Mouse (Mus musculus) heart, embryonic 14.5 days (tissue): ENCODE results near the gene Galns. TPM values are rescaled to one million over a fixed set of nuclear protein-coding genes. Genes with fewer than 3 reads are reported as not detected.

ENCODE experiments used
- ATAC-seq: fragments of 200-750 bp; cut with Nextera tagmentation; 2 replicates; pipeline ENCODE4 v1.8.0; 2017; ENCODE audit warnings: low read depth, moderate TSS enrichment; ENCODE audit not compliant: insufficient number of reproducible peaks, insufficient read depth, low FRiP score
- H3K27ac ChIP-seq, 2 experiments: fragments of 200-500 bp in 1 of 2; fragments of 300-500 bp in 1 of 2; sonication (generic) in 1 of 2; replicated peaks in 1 of 2; 2 replicates each; pipeline ENCODE4 v1.5.1; 2012 to 2014; ENCODE audit warnings: low read depth in 2 of 2, low read length in 2 of 2, control low read depth in 1 of 2, mild to moderate bottlenecking in 1 of 2, mixed read lengths in 1 of 2; ENCODE audit not compliant: control insufficient read depth in 1 of 2, insufficient read depth in 1 of 2
- H3K27me3 ChIP-seq: fragments of 300-500 bp; sonication (generic); 2 replicates; pipeline ENCODE4 v1.6.1; 2014; ENCODE audit warnings: mild to moderate bottlenecking, low read length, control low read depth; ENCODE audit not compliant: control insufficient read depth, insufficient read depth
- H3K36me3 ChIP-seq: fragments of 300-500 bp; sonication (generic); 2 replicates; pipeline ENCODE4 v1.6.1; 2014; ENCODE audit warnings: mild to moderate bottlenecking, control low read depth, low read length, mixed read lengths; ENCODE audit not compliant: control insufficient read depth, insufficient read depth
- H3K4me1 ChIP-seq, 2 experiments: fragments of 200-500 bp in 1 of 2; fragments of 300-500 bp in 1 of 2; sonication (generic) in 1 of 2; 2 replicates each; pipeline ENCODE4 v1.6.1; 2012 to 2014; ENCODE audit warnings: low read length in 2 of 2, control low read depth in 1 of 2, mixed read lengths in 1 of 2; ENCODE audit not compliant: control insufficient read depth in 2 of 2, insufficient read depth in 2 of 2
- H3K4me2 ChIP-seq: fragments of 300-500 bp; sonication (generic); 2 replicates; pipeline ENCODE4 v1.6.1; 2014; ENCODE audit warnings: mild to moderate bottlenecking, low read length
- H3K4me3 ChIP-seq, 2 experiments: fragments of 200-500 bp in 1 of 2; fragments of 300-500 bp in 1 of 2; sonication (generic) in 1 of 2; 2 replicates each; pipeline ENCODE4 v1.5.1; 2012 to 2014; ENCODE audit warnings: low read length in 2 of 2, mild to moderate bottlenecking in 2 of 2, control low read depth in 1 of 2, low read depth in 1 of 2, moderate library complexity in 1 of 2; ENCODE audit not compliant: control insufficient read depth in 1 of 2, insufficient read depth in 1 of 2
- H3K9ac ChIP-seq: fragments of 300-500 bp; sonication (generic); 2 replicates; pipeline ENCODE4 v1.6.1; 2014; ENCODE audit warnings: mild to moderate bottlenecking, low read length
- H3K9me3 ChIP-seq: fragments of 300-500 bp; sonication (generic); 2 replicates; pipeline ENCODE4 v1.6.1; 2016; ENCODE audit warnings: low read length, control low read depth; ENCODE audit not compliant: control insufficient read depth
- WGBS: fragments of 180-500 bp; shearing (Covaris S2); extraction: QIAGEN DNeasy Blood & Tissue Kit; methylation state at CpG from one replicate; pipeline ENCODE4 v1.1.7; 2014; 5-methylcytosine and 5-hydroxymethylcytosine counted together
- polyA plus RNA-seq: library from polyadenylated mRNA; unstranded; fragments of >200 nt; fragmentation: Nextera tagmentation; extraction: Ambion mirVana; gene quantifications from 2 replicates; pipeline ENCODE4 v1.2.1, GENCODE M21; 2014

Galns gene
- polyA plus RNA-seq, 1 experiment from 2014 or later = 11.2 TPM

DNA sequence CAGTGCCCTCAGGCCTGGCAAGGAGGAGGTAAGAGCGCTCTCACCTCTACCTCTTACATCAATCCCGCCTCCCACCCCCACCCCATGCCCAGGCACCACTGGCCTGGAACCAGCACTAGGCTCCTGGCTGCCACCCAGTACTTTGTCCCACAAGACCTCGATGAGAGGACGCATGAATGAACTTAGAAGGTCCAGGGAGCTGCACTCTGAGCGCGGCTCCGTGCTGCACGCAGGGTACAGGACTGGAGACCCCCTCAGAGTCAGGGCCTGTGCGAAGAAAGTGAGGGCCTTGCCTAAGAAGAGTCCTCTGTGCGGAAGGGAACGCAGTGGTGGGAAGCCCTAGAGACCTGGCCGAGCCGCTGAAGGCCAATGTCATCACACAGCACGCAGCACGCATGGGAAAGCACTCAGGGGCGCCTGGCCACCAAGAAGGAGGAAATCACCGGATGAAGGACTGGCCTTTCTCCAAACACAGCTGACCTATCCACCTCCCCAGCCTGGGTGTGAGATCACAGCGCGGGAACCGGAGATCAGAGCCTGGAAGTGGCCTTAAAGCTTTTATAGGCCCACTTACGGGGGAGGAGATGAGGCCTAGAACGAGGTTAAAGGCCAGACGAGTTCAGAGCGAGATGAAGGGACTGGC, 64.3 kb downstream of the Galns start:
- 0 out of 4 replicates have a peak overlapping the region, but pooled peaks of 1 of the 2 experiments have one; percentile 1 for H3K4me3 ChIP-seq
- no peaks in the 10 kb centered on the region for H3K27me3 ChIP-seq
- H3K27ac ChIP-seq = peak overlapping the region; percentile 68 to 69
- H3K36me3 ChIP-seq = no peaks in the 10 kb centered on the region
- H3K9me3 ChIP-seq = no peaks in the 10 kb centered on the region
- ATAC-seq = no peak
- H3K4me2 ChIP-seq = peak overlapping the region; percentile 92
- H3K4me1 ChIP-seq = peaks cover 32 to 46% of the 10 kb centered on the region in 2 experiments
- WGBS = 47% methylated on average over 24 of the region's 24 CpGs
- peak overlapping the region; percentile 47; the same call in 1 of the 2 replicates for H3K9ac ChIP-seq

DNA sequence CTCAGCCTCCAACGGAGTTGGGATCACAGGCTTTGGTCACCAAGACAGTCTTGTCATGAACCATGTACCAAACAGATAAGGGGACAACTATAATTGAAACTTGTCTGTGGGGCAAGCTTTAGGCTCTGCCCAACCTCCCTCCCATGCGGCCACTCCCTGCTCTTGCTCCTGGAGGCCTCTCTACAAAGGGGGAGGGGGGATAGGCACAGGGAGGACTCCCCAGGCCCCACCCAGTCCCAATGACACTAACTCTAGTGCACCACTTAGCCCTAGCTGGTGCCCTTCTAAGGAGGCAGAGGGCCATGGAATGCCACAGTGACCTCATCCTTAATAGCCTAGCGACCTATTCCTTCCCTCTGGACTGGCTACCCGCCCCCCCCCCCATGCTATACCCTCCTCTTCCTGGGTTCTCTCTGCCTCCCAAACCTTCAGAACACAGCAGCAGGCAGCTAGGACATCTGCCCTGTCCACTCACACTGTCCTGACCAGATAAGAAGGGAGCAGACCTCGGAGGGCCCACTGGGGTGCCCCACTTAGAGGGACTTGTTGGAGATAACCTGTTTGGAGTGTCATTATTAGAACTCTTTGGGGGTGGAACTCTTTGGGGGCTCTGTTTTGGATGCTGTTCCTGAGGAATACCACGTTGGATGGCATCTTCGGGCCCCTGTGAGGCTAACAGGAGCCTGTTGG, 65.1 kb downstream of the Galns start:
- H3K36me3 ChIP-seq = no peaks in the 10 kb centered on the region
- H3K9ac ChIP-seq = peak overlapping the region; percentile 47; the same call in 1 of the 2 replicates
- H3K4me2 ChIP-seq = peak overlapping the region; percentile 92
- no peaks in the 10 kb centered on the region for H3K27me3 ChIP-seq
- 40% methylated on average over 7 of the region's 7 CpGs for WGBS
- peak overlapping the region in 1 of 2 experiments; percentile 68; a peak in 2 of 4 replicates for H3K27ac ChIP-seq
- H3K4me1 ChIP-seq = peaks cover 32 to 44% of the 10 kb centered on the region in 2 experiments
- ATAC-seq = no peak; the same call in 1 of the 2 replicates
- H3K9me3 ChIP-seq = no peaks in the 10 kb centered on the region
- H3K4me3 ChIP-seq = no peak overlapping the region

GRCm38 (mm10) chr8:122544138-122544537, 67.1 kb downstream of the Galns start:
- Histone ChIP-seq H3K4me1 (peaks cover 28 to 34% of the 10 kb centered on the region in 2 experiments), H3K4me2 (no peak overlapping the region), H3K27me3 (no peaks in the 10 kb centered on the region), H3K9ac (no peak overlapping the region), H3K9me3 (no peaks in the 10 kb centered on the region), H3K27ac (no peak overlapping the region), H3K36me3 (0 out of 2 replicates have a peak, but pooled peaks cover 2% of the 10 kb centered on the region), H3K4me3 (no peak overlapping the region)
- WGBS = 86% methylated on average over 8 of the region's 8 CpGs
- no peak for ATAC-seq

GRCm38 (mm10) chr8:122538310-122539076, 72.8 kb downstream of the Galns start:
- H3K4me1 ChIP-seq = peaks cover 13 to 23% of the 10 kb centered on the region in 2 experiments
- no peak overlapping the region for H3K9ac ChIP-seq
- H3K27me3 ChIP-seq = no peaks in the 10 kb centered on the region
- 0 out of 2 replicates have a peak, but pooled peaks cover 2% of the 10 kb centered on the region for H3K36me3 ChIP-seq
- H3K4me3 ChIP-seq = no peak overlapping the region
- no peak for ATAC-seq
- H3K9me3 ChIP-seq = no peaks in the 10 kb centered on the region
- 83% methylated on average over 9 of the region's 9 CpGs for WGBS
- no peak overlapping the region for H3K27ac ChIP-seq
- H3K4me2 ChIP-seq = no peak overlapping the region

DNA sequence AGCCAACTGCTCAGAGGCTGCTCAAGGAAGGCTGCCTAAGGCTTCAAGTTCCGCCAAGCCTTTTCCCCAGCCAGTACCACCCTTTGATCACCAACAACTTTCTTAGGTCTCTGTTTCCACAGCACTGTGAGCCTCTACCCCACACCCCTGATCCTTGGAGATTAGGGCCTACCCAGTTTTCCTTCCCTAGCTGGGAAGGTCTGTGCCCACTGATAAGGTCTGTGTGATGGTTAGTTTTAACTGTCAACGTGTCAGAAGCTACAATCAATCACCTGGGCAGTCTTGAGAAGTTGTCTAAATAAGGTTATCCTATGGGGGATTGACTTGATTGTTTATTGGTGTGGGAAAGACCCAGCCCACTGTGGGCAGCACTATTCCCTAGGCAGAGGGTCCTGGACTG, 73.5 kb downstream of the Galns start:
- Histone ChIP-seq H3K4me2 (no peak overlapping the region), H3K27ac (peak overlapping the region; percentile 58 to 76; a peak in 3 of 4 replicates), H3K4me3 (no peak overlapping the region), H3K36me3 (0 out of 2 replicates have a peak, but pooled peaks cover 2% of the 10 kb centered on the region), H3K4me1 (peaks cover 15 to 27% of the 10 kb centered on the region in 2 experiments), H3K9me3 (no peaks in the 10 kb centered on the region), H3K9ac (no peak overlapping the region), H3K27me3 (no peaks in the 10 kb centered on the region)
- ATAC-seq = no peak
- 63% methylated on average over 2 of the region's 2 CpGs for WGBS

DNA sequence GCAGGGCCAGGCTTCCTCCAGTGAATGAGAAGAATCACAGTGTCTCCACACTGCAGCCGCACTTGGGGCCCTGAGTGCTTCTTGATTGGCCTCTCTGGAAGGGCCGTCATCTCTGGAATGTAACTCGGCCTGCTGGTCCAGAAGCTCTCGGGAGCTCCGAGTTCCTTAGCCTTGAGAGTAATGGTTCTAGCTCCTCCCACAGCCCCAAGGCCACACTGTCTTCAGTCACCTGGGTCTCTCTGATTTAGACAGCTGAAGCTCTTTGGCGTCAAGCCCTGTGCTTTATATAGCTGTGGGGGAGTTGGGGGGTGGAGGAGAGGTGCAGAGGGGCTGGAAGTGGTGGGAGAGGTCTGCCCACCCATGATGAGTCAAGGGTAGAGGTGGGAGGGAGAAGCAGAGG, 74.2 kb downstream of the Galns start:
- Histone ChIP-seq H3K9me3 (no peaks in the 10 kb centered on the region), H3K9ac (peak overlapping the region; percentile 45), H3K36me3 (0 out of 2 replicates have a peak, but pooled peaks cover 2% of the 10 kb centered on the region), H3K4me3 (no peak overlapping the region), H3K27ac (peak overlapping the region; percentile 58 to 76), H3K4me1 (peaks cover 17 to 27% of the 10 kb centered on the region in 2 experiments), H3K27me3 (no peaks in the 10 kb centered on the region), H3K4me2 (peak overlapping the region; percentile 38)
- ATAC-seq = peak; percentile 40; the same call in 1 of the 2 replicates
- 8% methylated on average over 6 of the region's 6 CpGs for WGBS

GRCm38 (mm10) chr8:122531312-122531711, 80.0 kb downstream of the Galns start:
- no peak for ATAC-seq
- Histone ChIP-seq H3K4me2 (no peak overlapping the region; the same call in 1 of the 2 replicates), H3K9me3 (no peaks in the 10 kb centered on the region), H3K27ac (peak overlapping the region; percentile 65 to 73), H3K9ac (peak overlapping the region; percentile 22; the same call in 1 of the 2 replicates), H3K36me3 (no peaks in the 10 kb centered on the region), H3K27me3 (no peaks in the 10 kb centered on the region), H3K4me3 (no peak overlapping the region), H3K4me1 (peaks cover 20 to 37% of the 10 kb centered on the region in 2 experiments)
- 54% methylated on average over 8 of the region's 8 CpGs for WGBS
